Mouse (Mus musculus) adrenal gland, postnatal 4 days (tissue): Measurements from ENCODE around the gene Psapl1. TPM values are rescaled to one million over a fixed set of nuclear protein-coding genes. Genes with fewer than 3 reads are reported as not detected.
A peak's percentile ranks its signal among the peaks of the same experiment; 100 is the strongest.

ENCODE experiments used
- DNase-seq, 2 experiments: peaks; one replicate each; pipeline ENCODE4 v3.0.0; 2021 to 2022; ENCODE audit warnings: low spot score in 2 of 2, mixed read lengths in 2 of 2
- long read RNA-seq, 2 experiments: library from polyadenylated mRNA; stranded (forward); transcript quantifications; one replicate each; pipeline ENCODE4 v2.0.0; 2021
- total RNA-seq, 2 experiments: library from RNA; stranded (reverse); gene quantifications; 2 replicates each; pipeline ENCODE4 v1.2.3; 2021

The Psapl1 gene
- not detected for total RNA-seq
- long read RNA-seq, experiment 1: 0 reads
- long read RNA-seq, experiment 2: 0 reads

DNA sequence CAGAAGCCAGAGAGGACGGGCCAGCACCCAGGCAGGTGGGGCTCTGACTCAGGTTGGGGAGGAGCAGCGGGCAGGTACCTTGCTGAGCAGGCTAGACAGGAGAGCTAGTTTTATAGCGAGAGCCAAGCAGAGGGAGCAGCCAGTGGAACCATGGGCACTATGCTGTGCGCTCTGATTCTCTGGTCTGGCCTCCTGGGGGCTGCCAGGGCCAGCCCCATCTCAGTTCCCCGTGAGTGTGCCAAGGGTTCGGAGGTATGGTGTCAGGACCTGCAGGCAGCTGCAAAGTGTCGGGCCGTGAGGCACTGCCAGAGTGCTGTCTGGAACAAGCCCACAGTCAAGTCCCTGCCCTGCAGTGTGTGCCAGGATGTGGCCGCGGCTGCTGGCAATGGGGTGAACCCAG, at the start of gene Psapl1:
Gene Psapl1, plus strand, starts transcription at position 106 of the 400 bp plus-strand sequence.
- DNase-seq: no peak

DNA sequence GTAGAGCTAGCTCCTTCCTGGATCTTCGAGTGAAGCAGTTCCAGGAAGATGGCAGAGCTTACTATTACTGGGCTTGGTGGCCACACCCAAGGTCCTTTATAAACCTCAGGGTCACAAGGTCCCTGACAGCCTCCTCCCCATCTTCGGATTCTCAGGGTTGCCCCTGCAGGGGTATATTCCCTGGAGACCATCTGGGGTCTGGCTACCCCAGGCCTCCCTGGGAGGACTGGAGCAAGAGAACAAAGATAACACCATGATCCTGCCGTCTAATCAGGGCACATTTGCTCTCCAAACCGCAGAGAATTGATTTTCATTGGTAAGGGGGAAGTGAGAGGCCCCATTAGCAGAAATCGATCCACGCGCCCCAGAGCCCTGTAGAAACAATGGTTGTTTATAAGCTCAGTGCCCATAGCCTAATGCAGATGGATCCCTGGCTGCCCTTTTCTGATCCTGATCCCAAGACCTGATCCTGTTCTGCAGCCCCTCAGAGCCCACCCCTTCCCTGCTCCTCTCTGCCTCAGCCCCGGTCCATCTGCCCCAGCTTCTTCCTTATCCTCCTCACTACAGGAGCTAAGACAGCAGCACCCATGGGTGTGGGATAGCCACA, 48.8 kb upstream of the Psapl1 start:
- no peak for DNase-seq

DNA sequence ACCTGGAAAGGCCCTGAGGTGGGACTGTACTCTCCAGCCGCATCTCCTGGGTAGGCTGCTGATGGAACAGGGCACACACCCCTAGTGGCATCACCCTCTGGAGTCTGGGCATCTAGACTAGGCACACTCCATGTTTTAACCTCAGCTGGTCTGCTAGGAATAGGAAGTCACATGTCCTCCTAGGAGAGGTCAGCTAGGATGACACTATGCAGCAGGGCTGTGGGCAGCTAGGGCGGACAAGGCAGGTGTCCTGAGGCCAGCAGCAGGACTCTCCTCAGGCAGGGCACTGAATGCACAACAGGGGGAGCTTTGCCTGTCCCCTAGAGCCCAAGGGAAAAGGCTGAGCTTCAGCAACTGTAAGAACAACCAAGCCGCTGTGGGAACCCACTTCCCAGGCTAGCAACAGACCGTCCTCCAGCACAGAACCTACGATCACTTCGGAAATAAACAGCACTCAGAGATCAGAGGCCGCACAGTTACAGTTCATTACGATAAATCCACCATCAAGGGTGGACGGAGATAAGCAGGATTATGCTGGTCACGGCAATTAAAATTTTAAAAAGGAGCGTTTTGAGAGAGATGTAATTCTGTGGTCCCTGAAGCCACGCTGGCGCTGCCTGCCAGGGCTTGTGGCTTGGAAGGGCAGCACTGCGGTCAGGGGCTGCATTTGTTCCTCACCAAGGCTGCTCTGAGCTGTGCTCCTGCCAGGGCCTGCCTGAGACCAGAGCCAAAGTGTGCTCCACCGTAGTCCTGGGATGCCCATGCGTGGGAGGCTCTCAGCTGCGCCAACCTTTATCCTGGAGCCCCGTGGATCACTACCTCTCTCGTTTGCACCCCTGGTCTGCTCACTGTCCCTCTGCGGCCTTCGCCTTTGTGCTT, 38.2 kb upstream of the Psapl1 start:
- no peak for DNase-seq

DNA sequence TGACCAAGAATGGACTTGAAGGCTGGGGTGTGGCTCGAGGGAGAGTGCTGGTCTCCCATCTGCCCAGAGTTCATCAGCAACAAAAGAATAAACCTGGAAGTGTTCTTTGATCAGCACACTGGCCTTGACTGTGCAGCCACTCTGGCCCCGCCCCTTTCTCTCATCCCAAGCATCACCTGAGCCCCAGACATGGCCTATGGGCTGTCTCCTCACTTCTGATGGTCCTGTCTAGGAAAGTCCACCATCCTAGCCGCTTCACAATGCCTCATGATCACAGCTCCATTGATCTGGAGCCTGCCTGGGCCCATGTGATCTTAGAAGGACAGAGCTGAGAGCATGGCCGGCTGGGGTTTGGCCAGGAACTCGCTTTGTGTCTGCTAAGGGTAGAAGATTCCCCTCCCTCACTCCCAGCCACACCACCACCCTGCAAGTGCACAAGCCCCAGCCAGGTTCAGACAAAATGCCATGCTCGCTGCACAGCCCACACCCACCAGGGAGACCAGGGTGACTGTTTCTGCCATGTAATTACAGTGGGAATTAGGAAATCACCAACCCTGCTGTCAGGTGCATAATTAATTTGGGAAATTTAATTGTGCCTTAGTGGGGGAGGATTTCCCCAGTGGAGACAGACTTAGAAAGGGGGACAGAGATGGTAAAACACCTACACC, 37.3 kb upstream of the Psapl1 start:
- DNase-seq: no peak

DNA sequence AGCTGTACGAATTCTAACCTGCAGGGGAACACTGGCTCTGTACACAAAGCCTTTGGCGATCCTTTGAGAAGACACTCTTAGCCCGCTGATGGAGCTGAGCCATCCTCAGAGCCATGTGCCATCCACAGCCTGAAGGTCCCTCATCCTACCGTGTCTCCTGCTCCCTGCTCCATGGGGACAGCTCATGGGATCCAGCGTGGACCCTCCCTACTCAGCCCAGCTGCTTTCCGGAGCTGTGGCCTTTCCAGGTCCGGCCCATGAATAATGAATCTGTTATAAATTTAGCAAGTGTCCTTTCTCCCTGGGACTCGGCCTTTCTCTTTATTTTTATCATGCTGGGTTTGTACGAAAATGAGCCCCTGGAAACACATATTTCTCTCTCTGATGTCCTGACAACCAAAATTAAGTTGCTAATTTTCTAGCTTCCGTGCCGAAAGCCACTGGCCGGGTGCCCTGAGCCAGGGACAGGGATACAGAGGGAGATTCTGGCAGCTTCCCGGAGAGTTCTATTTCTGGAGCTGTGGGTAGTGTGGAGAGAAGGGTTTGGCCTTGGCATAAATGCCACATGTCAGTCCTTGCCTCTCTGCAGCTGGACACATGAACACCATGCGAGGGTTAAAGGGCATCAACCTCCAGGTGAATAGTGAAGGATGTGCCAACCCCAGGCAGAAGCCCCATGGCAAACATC, 34.7 kb upstream of the Psapl1 start:
- no peak for DNase-seq

DNA sequence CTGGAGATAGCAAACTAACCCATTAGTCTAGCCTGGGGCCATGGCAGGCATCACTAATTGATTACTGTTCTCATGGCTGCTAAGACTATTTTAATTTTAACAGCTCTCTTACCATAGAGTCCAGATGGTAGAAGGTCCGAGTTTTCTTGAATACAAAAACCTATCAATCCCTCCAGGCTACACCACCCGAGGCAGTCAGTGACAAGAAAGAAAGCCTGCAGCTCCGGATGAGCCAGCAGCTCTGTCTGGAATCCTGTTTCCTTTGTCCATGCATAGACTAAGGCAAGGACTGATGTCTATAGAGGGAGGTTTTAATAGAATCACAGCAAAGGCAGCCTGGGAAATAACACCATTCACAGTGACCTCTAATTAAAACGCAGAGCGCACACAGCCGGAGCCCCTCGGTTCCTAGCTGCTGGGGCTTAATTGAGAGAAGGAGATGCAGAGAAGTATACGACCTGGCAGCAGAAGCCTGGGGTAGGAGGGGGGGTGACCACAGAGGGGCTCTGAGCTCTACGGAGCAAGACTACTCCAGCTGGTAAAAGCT, 29.2 kb upstream of the Psapl1 start:
- no peak for DNase-seq

DNA sequence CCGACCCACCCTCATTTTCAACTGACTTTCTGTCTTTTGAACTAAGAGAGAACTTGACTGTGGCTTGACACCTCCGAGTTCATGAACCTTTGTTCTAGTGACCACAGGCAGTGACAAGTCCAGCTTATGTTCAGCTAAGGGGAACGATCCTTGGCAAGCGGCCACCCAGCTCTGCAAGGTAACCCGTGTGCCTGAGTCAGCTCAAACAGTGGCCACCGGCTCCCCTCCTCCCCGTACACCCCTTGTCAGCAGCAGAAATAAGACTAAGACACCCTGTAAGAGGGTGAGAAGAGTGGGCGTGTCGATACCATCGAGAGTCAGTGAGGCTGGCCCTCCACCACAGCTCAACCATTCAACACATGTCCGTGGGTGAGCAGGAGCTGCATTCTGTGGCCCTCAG, 27.4 kb upstream of the Psapl1 start:
- DNase-seq: no peak

DNA sequence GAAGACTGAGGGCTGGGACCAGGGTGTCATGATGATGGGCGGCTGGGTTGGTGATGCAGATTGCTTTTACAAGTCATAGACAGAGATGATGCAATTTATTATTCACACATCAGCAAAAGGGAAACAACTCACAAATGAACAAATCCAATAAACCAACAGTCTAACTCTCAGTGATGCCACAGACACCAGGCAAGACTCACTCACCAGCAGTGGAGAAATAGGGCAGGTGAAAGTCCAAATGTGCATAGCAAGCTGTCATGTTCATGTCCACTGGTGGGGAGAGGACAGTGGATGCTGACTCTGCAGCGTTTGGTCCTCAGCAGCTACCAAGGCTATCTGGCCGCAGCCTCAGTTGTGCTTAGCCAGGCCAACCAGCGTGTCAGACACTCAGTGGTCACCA, 26.9 kb upstream of the Psapl1 start:
- no peak for DNase-seq

DNA sequence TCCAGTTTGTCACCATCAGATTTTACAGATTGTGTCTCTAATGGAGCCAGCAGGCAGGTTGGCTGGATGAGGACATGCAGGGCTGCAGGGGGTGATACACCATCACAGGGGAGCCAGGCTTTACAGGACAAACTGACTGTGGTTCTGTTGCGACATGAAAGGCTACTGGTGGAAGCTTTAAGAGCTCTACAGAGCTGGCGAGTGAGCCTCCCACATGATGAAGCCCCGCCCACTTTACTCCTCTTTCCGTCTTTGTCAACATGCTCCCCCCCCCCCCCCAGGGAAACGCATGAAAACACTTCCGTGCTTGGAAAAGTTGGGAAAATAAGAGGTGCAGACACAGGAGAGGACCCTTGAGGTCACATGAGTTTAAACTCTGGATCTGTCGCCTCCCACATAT, 25.6 kb upstream of the Psapl1 start:
- no peak for DNase-seq

DNA sequence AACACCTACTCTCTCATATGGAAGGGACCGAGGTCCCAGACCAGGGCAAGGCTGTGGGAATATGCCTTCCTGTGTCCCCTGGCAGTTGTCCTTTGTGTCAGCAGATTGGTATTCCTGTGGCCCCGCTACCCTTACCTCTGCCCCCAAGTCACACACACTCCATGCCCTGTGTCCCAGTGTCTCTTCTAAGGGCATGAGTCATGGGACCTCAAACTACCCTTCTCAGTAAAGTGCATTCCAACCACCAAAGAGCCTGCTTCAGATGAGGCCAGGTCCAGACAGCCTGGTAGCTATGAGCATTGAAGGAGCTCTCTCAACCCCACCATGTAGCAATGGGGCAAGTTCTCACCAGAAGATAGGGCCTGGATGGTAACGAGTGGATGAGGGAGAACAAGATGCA, 25.0 kb upstream of the Psapl1 start:
- DNase-seq: no peak

DNA sequence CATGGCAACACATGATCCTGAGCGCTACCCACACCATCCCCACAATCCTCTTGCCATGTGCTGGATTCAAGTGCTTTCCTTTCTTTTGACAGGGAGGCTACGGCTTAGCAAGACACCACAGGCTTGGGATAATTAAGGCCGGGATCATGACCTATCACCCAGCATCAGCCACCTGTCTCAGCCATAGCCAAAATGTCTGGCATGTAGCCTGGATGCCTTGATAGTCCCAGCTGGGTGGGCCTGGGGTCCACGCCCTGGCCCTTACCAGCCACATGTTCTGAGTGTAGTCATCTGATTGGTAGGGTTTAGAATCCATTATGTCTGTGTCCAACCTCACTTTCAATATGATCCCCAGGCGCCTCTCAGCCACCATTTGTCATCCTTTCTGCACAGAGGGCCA, 24.1 kb upstream of the Psapl1 start:
- no peak for DNase-seq

DNA sequence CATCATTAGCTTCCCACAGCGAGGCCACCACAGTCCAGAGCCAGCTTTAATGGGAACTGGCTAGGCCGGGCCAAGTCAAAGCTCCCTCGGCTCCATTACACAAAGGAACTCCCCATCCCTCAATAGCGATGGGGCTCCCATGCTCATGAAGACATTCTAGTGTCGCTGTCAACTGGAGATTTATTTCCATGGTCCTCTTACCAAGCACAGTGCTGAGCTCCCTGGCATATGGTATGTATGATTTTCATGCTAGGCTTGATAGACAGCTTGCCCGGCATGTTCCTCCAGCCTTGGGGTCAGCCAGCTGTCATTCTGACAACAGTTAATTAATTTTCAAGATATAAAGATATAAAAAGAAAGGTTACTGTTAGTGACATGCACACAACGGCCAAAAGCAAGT, 21.5 kb upstream of the Psapl1 start:
- no peak for DNase-seq

DNA sequence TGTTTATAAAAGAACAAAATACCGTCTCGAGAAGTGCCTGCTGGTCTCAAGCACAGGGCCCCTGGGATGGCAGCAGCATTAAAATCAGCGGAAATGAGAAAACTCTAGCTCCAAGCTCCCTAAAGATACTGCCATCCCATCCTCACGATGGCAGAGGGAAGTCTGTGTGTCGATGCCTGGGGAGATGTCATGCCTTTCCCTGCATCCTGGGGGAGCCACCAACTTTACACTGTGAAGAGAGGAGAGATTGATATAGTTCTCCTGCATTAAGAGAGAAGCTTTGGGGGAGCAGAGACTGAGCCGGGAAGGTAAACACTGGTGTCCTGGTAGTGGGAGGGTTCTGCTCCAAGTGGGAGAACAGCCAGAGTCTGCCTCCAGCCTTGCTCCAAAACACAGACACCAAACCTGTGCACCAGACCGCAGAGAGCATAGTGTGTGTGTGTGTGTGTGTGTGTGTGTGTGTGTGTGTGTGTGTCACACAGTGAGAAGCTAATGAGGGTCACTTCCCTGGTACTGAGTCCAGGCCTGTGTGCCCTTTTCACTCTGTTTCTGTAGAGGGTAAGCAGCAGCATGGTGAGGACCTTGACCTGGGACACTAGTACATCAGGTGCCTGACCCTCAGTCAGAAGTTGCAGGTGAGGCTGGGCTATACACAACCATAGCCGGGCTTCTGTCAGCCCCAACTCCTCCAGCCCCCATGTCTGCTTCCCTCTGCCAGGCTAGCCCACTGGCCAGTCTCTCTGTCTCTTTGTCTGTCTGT, 17.3 kb upstream of the Psapl1 start:
- DNase-seq: no peak

DNA sequence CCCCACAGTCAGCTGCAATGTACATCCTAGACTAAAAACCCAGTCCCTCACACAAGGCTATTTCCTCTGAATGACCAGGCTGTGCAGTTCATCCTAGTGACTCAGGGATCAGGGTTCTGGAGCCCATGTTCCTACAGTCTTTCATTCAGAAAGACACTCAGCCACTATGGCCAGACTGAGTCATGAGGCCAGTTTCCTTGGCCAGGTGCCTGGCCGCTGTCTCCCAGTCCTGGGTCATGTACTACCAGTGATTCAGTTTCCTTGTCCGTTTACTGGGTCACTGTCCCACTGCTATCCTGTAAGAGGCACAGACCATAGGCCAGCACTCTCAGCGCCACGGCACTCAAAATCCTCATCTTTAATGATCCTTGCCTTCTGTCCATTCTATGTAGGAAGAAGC, 15.5 kb upstream of the Psapl1 start:
- peak in 1 of 2 experiments; percentile 28 for DNase-seq

DNA sequence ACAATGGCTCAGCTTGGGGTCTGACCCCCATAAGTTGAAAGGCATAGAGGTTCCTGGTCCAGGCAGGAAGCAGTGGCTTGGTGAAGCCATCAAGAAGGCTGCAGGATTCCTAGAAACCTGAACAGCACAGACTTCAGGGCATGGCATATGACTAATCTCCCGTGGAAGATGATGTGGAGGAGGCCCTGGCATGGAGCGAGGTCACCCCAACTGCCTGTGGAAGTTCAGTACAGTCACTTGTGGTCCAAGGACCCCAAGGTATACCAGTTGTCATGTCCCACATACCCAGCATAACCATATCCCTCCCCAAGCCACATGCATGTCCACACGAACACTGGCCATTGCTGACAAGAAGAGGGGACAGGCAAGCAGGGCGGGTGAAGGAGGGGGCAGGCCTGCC, 12.5 kb upstream of the Psapl1 start:
- DNase-seq: no peak

DNA sequence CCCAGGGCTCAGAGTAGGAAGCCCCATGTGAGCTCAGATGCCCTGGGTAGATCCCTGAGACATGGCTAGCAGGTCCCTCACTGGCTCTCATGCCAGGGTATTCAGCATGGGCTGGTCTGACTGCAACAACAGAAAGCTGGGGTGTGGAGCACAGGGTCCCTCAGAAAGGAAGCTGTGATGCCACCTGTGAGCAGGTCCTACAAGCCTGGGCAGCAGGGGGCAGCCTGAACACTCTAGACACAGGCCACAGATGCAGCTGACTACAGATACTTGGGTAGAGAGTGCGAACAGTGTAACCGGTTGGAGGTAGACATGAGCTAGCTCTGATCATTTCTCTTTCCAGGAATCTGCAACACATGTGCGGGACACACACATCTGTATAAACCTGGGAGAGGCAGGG, 11.9 kb upstream of the Psapl1 start:
- DNase-seq: no peak

DNA sequence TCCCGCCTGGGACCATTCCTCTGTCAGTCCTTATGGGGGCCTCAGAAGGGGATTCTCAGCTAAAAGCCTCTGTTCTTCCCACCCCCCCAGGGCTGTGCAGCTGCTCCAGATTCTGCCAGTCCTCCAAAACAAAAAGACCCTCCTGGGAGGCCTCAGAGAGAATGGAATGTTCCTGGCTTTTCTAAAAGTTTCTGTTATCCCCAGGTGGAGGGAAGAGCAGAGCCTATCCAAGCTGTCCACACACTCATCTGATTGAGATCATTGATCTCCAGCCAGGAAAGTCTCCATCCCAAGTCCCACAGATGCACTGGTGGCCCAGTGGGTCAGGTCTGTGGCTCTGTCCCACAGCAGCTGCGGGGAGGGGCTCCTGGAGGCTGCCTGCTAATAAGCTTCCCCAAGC, 11.1 kb upstream of the Psapl1 start:
- DNase-seq: no peak

DNA sequence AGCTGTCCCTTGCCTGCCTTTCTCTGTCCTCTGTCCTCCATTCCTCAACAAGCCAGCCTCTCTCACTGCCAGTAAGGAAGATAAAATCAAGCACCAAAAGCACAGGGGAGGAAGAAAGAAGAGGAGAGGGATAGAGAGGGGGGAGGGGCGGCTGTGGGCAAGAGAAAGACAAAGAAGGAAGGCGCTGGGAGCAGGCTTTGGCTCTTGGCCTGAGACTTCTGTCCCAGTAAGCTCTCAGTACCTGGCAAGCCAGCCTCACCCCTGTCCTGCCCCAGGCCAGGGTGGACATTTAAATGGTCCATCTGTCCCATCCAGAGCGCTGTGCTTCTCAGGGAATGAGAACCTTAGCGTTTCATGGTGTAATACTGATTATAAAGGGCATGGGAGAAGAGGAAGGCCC, 9.2 kb upstream of the Psapl1 start:
- no peak for DNase-seq

DNA sequence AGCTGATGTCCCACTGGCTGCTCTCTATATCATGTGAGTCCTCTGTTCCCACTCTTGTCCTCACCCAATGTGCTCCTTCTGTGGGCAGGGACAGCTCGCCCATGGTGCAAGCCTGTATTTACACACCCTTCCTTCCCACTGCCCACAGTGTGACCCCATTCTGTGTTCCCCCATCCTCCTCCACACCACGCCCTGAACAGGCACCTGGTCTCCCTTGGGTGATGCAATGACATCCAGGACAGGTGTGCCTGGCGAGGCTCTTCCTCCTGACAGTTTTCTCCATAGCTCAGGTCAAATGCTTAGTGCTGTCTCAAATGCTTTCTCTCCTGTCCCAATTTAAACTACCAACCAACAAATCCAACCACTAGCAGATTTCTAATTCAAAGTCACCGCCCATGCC, 8.4 kb upstream of the Psapl1 start:
- DNase-seq: no peak

DNA sequence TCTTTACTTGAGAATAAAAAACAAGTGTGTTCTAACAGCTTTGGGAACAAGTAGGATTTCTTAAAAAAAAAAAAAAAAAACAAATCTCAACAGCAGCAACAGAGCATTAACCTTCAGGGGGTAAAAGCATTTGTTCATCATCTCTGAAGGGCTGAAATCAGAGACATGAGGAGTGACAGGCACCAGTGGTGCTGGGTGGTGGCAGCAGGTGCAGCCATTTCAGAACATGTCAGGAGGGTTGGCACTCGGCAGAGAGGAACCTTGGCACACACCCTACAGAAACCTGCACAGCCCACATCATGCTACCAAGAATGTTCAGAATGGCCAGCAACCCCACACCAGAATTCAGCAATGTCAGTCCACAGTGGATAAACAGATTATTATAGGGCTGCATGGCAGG, 4.3 kb upstream of the Psapl1 start:
- no peak for DNase-seq

DNA sequence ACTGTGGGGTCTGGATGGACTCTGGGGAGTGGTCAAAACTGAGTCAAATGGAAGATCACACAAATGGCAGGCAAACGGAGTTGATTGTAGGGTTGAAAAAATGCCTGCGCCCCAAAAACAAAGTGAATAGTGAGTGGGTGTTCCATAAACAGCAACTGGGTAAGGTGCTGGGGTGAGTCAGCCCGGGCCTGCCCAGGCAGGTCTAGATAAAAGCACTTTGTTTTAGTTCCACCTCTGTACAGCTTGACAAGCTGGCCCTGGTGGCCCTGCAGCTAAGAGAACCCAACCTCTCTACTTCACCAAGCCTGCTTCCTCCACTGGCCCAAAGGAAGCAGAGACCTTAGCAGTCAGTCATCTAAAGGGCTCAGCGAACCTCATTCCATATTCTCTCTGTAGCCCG, 1.0 kb upstream of the Psapl1 start:
- DNase-seq: no peak
